Mouse (Mus musculus): Measurements from ENCODE around the gene Vmn1r192. TPM values are rescaled to one million over a fixed set of nuclear protein-coding genes. Genes with fewer than 3 reads are reported as not detected.
"Not testable (repeated sequence)": the region's sequence is repeated elsewhere in the genome, so short reads cannot be mapped to it uniquely, and the experiment has no call there.

Gene Vmn1r192
- not detected for total RNA-seq (2021)

DNA sequence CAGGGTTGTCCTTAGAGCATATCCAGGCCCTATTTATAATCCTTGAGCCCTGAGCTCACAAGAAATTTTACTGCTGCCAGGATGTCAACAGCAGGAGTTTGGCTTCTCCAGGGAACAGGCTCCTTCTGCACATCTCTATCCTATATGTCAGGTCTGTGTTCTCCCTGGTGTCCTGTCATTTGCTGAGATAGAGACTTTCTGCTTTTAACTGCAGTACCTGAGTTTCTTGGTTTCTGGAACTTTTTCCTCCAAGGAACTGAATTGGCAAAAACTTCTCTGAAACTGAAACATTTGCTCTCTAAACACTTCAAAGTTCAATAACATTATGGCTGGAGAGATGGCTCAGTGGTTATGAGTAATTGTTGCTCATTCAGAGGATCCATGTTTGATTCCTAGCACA, at the start of gene Vmn1r192:
Gene Vmn1r192 (minus strand): TSS at position 101 of the 400 bp plus-strand sequence.
- no peak for DNase-seq

DNA sequence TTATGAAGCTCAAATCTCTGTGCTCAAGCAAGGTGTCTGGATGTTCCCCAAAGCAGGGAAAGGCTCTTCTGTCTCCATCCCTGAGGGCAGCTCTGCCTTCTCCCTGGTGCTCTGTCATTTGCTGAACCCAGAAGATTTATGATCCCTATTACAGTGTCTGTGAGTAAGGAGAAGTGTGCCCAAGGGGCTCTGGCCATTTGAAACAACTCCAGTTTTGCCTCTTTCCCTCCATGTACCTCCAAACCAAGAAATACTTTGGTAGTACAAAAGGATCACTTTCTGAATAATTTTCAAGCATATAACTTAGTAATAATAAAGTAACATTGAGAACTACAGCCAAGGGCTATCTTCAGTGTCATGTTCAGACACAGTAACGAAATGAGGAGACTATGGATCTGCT, 32.1 kb upstream of the Vmn1r192 start, which contains the start of gene Vmn1r193:
Gene Vmn1r193 (minus strand): TSS at position 101 of the 400 bp plus-strand sequence.
- not testable (repeated sequence) for DNase-seq

GRCm38 (mm10) chr13:22192756-22193155, 1.8 kb upstream of the Vmn1r192 start:
- DNase-seq, result not testable (repeated sequence)

DNA sequence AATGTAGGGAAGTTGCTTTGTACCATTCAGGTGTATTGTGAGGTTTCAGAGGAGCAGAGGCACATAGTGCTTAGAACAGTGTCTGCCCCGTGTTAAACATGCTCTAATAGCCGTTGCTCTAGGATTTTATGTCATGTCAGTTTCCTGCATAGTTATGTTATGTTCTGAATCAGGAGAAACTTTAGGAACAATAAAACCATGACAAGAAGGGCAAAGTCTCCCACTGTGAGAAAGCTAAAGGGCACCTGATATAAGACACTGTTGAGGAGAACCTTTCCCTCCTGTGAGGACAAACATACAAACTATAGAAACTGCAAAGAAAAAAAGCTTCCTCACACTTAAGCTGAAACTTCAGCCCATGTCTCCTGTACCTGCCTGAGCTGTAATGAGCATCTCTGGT, 556 bp downstream of the Vmn1r192 start:
- DNase-seq, result no peak

DNA sequence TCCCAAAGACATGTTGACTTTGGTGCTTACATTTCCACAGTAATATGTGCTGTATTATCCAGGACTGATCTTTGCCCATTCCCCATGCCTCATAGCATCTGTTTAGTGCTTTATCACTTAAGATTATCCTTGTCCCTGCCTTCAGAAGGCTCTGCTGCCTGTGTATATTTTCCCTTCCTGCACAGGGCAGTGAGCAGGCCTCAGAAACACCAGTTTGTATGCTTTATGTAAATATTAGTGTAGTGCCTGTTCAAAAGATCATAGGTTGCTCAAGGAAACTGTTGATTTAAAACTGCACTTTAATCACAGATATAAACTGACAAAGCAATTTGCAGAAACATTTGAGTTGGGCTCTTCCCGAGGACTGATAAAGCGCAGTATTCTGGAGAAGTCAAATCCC, 1.6 kb downstream of the Vmn1r192 start:
- no peak for DNase-seq

DNA sequence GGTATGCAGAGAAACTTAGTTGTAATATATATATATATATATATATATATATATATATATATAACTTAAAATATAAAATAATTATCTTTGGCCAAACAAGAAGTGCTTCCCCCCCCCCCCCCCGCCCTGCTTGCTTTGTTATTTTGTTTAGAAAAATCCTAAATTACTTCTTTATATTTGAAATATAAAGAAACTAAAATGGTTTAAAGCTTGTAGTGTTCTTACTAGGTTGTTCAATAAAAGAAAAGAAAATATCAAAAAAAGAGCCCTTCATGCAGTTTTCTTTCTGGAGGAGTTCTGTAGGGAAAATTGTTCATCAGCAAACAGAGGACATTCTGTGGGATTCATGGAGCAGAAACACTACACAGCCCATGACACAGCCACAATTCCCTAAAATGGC, 7.1 kb downstream of the Vmn1r192 start, which contains the start of gene Vmn1r191:
Gene Vmn1r191 (minus strand): TSS at position 101 of the 400 bp plus-strand sequence.
- DNase-seq, result no peak

- peak; percentile 37 for DNase-seq
These were observed 22.5 kb downstream of the Vmn1r192 start for GRCm38 (mm10) chr13:22168416-22168815.

- DNase-seq, result not testable (repeated sequence)
These were observed 54.2 kb downstream of the Vmn1r192 start for GRCm38 (mm10) chr13:22136495-22137293.

Small RNAs within 50 kb of the gene (microRNA-seq; reads per million reads assigned to microRNA genes)
- gene Gm23282 (0 reads per million in 2 experiments), gene Gm25084 (0 reads per million in 2 experiments)

Other genes starting within 250 kb of the Vmn1r192 start
- gene Zfp184, start 246.0 kb downstream of the Vmn1r192 start, total RNA-seq (2021), result 1 to 10 TPM; 3.9 TPM
- gene Pom121l2, start 209.9 kb downstream of the Vmn1r192 start, total RNA-seq (2021), result not detected
- not detected for gene Prss16, start 181.4 kb downstream of the Vmn1r192 start, total RNA-seq (2021)
- 100 to 1,000 TPM; 504 to 579 TPM for gene Hist1h2ah, start 155.6 kb downstream of the Vmn1r192 start, total RNA-seq (2021)
- 100 to 1,000 TPM; 416 to 424 TPM for gene Hist1h2bk, start 155.3 kb downstream of the Vmn1r192 start, total RNA-seq (2021)
- gene Hist1h4i, start 149.8 kb downstream of the Vmn1r192 start, total RNA-seq (2021), result 100 to 1,000 TPM; 139 to 147 TPM
- gene Hist1h2ag, start 148.2 kb downstream of the Vmn1r192 start, total RNA-seq (2021), result 100 to 1,000 TPM; 359 to 370 TPM
- 100 to 1,000 TPM; 284 to 295 TPM for gene Hist1h2bj, start 147.9 kb downstream of the Vmn1r192 start, total RNA-seq (2021)
- not detected for gene Vmn1r188, start 106.7 kb downstream of the Vmn1r192 start, total RNA-seq (2021)
- gene Vmn1r189, start 85.3 kb downstream of the Vmn1r192 start, total RNA-seq (2021), result not detected
- not detected for gene Vmn1r191, start 7.2 kb downstream of the Vmn1r192 start, total RNA-seq (2021)
- gene Vmn1r193, start 32.0 kb upstream of the Vmn1r192 start, total RNA-seq (2021), result not detected
- not detected for gene Vmn1r194, start 53.1 kb upstream of the Vmn1r192 start, total RNA-seq (2021)
- gene Vmn1r195, start 79.4 kb upstream of the Vmn1r192 start, total RNA-seq (2021), result not detected
- gene Vmn1r196, start 98.8 kb upstream of the Vmn1r192 start, total RNA-seq (2021), result not detected
- gene Vmn1r197, start 133.4 kb upstream of the Vmn1r192 start, total RNA-seq (2021), result not detected
- gene Vmn1r198, start 159.2 kb upstream of the Vmn1r192 start, total RNA-seq (2021), result not detected
- not detected for gene Vmn1r199, start 188.7 kb upstream of the Vmn1r192 start, total RNA-seq (2021)
- not detected for gene Vmn1r200, start 199.2 kb upstream of the Vmn1r192 start, total RNA-seq (2021)

Data from heart, postnatal 4 days (tissue).